In genomic region chr5:24444746-24445427, GRCm38 (mm10) we compare ENCODE assay signal across 8 mouse cellular contexts. TPM values are rescaled to one million over a fixed set of nuclear protein-coding genes. Genes with fewer than 3 reads are reported as not detected.
A peak's percentile ranks its signal among the peaks of the same experiment; 100 is the strongest.
DNase-seq lines count a peak whose midpoint lies in the region; ATAC-seq lines count a peak whose summit lies in the region.

Gene Fastk, minus strand, starts transcription at chr5:24445287.

- under 1% methylated on average over 60 of the region's 60 CpGs for WGBS in forebrain, embryonic 10.5 days
- WGBS in heart, embryonic 14.5 days = under 1% methylated on average over 60 of the region's 60 CpGs
- WGBS in liver, embryonic 12.5 days (ENCODE audit: insufficient replicate concordance) = under 1% methylated on average over 60 of the region's 60 CpGs

- peak within 1 kb of the TSS; percentile 94 for H3K9ac ChIP-seq in heart, embryonic 14.5 days (ENCODE audit: low read length)
- peak within 1 kb of the TSS; percentile 95 for H3K9ac ChIP-seq in liver, embryonic 12.5 days

- peak within 1 kb of the TSS; percentile 79 for H3K4me2 ChIP-seq in heart, embryonic 14.5 days (ENCODE audit: low read length)
- peak within 1 kb of the TSS; percentile 97 for H3K4me2 ChIP-seq in liver, embryonic 12.5 days

- peak; percentile 76 for ATAC-seq in CD4-positive, CD25-positive, alpha-beta regulatory T cell, adult 4 months
- peak; percentile 82 for ATAC-seq in heart, embryonic 14.5 days (ENCODE audit: insufficient number of reproducible peaks, insufficient read depth, low FRiP score, low read depth)
- peak; percentile 85 for ATAC-seq in liver, embryonic 12.5 days

- peaks cover 20% of the 10 kb centered on the region for H3K27me3 ChIP-seq in forebrain, embryonic 10.5 days (ENCODE audit: poor library complexity, severe bottlenecking)
- H3K27me3 ChIP-seq in heart, embryonic 14.5 days (ENCODE audit: control insufficient read depth, insufficient read depth, low read length) = no peaks in the 10 kb centered on the region
- H3K27me3 ChIP-seq in liver, embryonic 12.5 days (replicated peaks) = no peaks in the 10 kb centered on the region
- H3K27me3 ChIP-seq in splenic B cell, adult 2 months (ENCODE audit: control insufficient read depth, insufficient read depth, low read length, poor library complexity, severe bottlenecking) = no peaks in the 10 kb centered on the region

- no peaks in the 10 kb centered on the region; the same call in 1 of the 2 replicates for H3K9me3 ChIP-seq in forebrain, embryonic 10.5 days
- H3K9me3 ChIP-seq in heart, embryonic 14.5 days (ENCODE audit: control insufficient read depth, low read length) = no peaks in the 10 kb centered on the region
- H3K9me3 ChIP-seq in liver, embryonic 12.5 days (replicated peaks) = no peaks in the 10 kb centered on the region

- peak; percentile 90 for DNase-seq in c-Kit-positive CD71-negative TER-119-negative erythroid progenitor cells, embryonic 14.5 days (ENCODE audit: low read depth)
- peak; percentile 88 for DNase-seq in forebrain, embryonic 10.5 days (ENCODE audit: extremely low spot score, low spot score)
- peak; percentile 97 for DNase-seq in kidney, postnatal 14 days
- peak; percentile 92 for DNase-seq in naive thymus-derived CD4-positive, alpha-beta T cell, adult 2 months (ENCODE audit: low read depth)
- DNase-seq in splenic B cell, adult 2 months (ENCODE audit: low read depth, low spot score) = peak; percentile 93

- peak within 1 kb of the TSS; percentile 98 for H3K27ac ChIP-seq in forebrain, embryonic 10.5 days
- H3K27ac ChIP-seq in heart, embryonic 14.5 days (replicated peaks in 1 of 2; ENCODE audit: control insufficient read depth in 1 of 2, insufficient read depth in 1 of 2, low read depth in 2 of 2, low read length in 2 of 2) = peak within 1 kb of the TSS; percentile 75 to 94
- H3K27ac ChIP-seq in liver, embryonic 12.5 days = peak within 1 kb of the TSS; percentile 91

- H3K4me1 ChIP-seq in forebrain, embryonic 10.5 days = peaks cover 48% of the 10 kb centered on the region
- H3K4me1 ChIP-seq in heart, embryonic 14.5 days (ENCODE audit: control insufficient read depth in 2 of 2, insufficient read depth in 2 of 2, low read length in 2 of 2) = peaks cover 13 to 22% of the 10 kb centered on the region in 2 experiments; a peak in 3 of 4 replicates
- peaks cover 50% of the 10 kb centered on the region for H3K4me1 ChIP-seq in liver, embryonic 12.5 days

- peaks cover 41% of the 10 kb centered on the region for H3K36me3 ChIP-seq in forebrain, embryonic 10.5 days (replicated peaks)
- H3K36me3 ChIP-seq in heart, embryonic 14.5 days (ENCODE audit: control insufficient read depth, insufficient read depth, low read length) = peaks cover 44% of the 10 kb centered on the region
- peaks cover 42% of the 10 kb centered on the region for H3K36me3 ChIP-seq in liver, embryonic 12.5 days
- no peaks in the 10 kb centered on the region; the same call in 1 of the 2 replicates for H3K36me3 ChIP-seq in splenic B cell, adult 2 months (ENCODE audit: control insufficient read depth, insufficient read depth, low read length, poor library complexity, severe bottlenecking)

- H3K4me3 ChIP-seq in forebrain, embryonic 10.5 days = peak within 1 kb of the TSS; percentile 75
- H3K4me3 ChIP-seq in heart, embryonic 14.5 days (ENCODE audit: control insufficient read depth in 1 of 2, insufficient read depth in 1 of 2, low read depth in 1 of 2, low read length in 2 of 2) = peak within 1 kb of the TSS; percentile 61 to 77
- H3K4me3 ChIP-seq in liver, embryonic 12.5 days = peak within 1 kb of the TSS; percentile 89

RNA-seq across cellular contexts. Expression of gene Fastk, which starts in this region (rescaled TPM):
- 10 to 100 TPM; 53.4 to 57.0 TPM for polyA plus RNA-seq in CD4-positive, CD25-positive, alpha-beta regulatory T cell, adult 4 months (2017; shearing (Covaris generic))
- polyA plus RNA-seq in forebrain, embryonic 10.5 days (2016; fragmentation: Nextera tagmentation; extraction: Ambion mirVana) = 106 and 108 TPM in 2 replicates
- 157 and 181 TPM in 2 replicates for polyA plus RNA-seq in heart, embryonic 14.5 days (2014; fragmentation: Nextera tagmentation; extraction: Ambion mirVana)
- polyA plus RNA-seq in liver, embryonic 12.5 days (2016; fragmentation: Nextera tagmentation; extraction: Ambion mirVana) = 72.4 and 78.0 TPM in 2 replicates

Comparison
In these comparisons a context has a peak if more than half of its experiments do, and no peak if none do; other contexts are left out.
1. Peak in every context shown above with its lines: DNase-seq, ATAC-seq, H3K4me3 ChIP-seq and H3K27ac ChIP-seq.